Mouse (Mus musculus): Measurements from ENCODE around the gene Plcg1. TPM values are rescaled to one million over a fixed set of nuclear protein-coding genes. Genes with fewer than 3 reads are reported as not detected.

Plcg1 gene
- polyA plus RNA-seq, 1 experiment from 2014 or later = 40.2 TPM

Other genes starting within 250 kb of the Plcg1 start
- 84.0 and 85.1 TPM in 2 replicates for gene Top1, start 85.4 kb upstream of the Plcg1 start, polyA plus RNA-seq (2014; fragmentation: Nextera tagmentation; extraction: Ambion mirVana)
- 10.3 and 10.8 TPM in 2 replicates for gene Zhx3, start 141.7 kb downstream of the Plcg1 start, polyA plus RNA-seq (2014; fragmentation: Nextera tagmentation; extraction: Ambion mirVana)
- 0.08 TPM in 1 of 2 replicates, not detected in the other for gene Lpin3, start 149.4 kb downstream of the Plcg1 start, polyA plus RNA-seq (2014; fragmentation: Nextera tagmentation; extraction: Ambion mirVana)
- gene Emilin3, start 181.0 kb downstream of the Plcg1 start, polyA plus RNA-seq (2014; fragmentation: Nextera tagmentation; extraction: Ambion mirVana) = 0.24 and 0.32 TPM in 2 replicates